Mouse (Mus musculus) midbrain, embryonic 11.5 days (tissue): ENCODE data around the gene Adarb2. TPM values are rescaled to one million over a fixed set of nuclear protein-coding genes. Genes with fewer than 3 reads are reported as not detected.
A peak's percentile ranks its signal among the peaks of the same experiment; 100 is the strongest.

Experiments
- ATAC-seq: fragments of 200-750 bp; cut with Nextera tagmentation; 2 replicates; pipeline ENCODE4 v1.8.0; 2017; ENCODE audit warnings: moderate TSS enrichment, moderate library complexity; ENCODE audit not compliant: low FRiP score
- DNase-seq: peaks from one replicate; pipeline ENCODE4 v3.0.0; 2015; ENCODE audit warnings: low spot score; ENCODE audit errors: missing footprints
- H3K27ac ChIP-seq: fragments of 300-500 bp; sonication (generic); 2 replicates; pipeline ENCODE4 v1.5.1; 2014; ENCODE audit warnings: low read depth, low read length
- H3K27me3 ChIP-seq: fragments of 300-500 bp; sonication (generic); 2 replicates; pipeline ENCODE4 v1.6.1; 2014; ENCODE audit warnings: mild to moderate bottlenecking, low read length, moderate library complexity, mixed read lengths; ENCODE audit not compliant: control insufficient read depth, insufficient read depth
- H3K36me3 ChIP-seq: fragments of 300-500 bp; sonication (generic); 2 replicates; pipeline ENCODE4 v1.6.1; 2014; ENCODE audit warnings: mild to moderate bottlenecking, low read length, moderate library complexity, mixed read lengths; ENCODE audit not compliant: control insufficient read depth, insufficient read depth
- H3K4me1 ChIP-seq: fragments of 300-500 bp; sonication (generic); 2 replicates; pipeline ENCODE4 v1.6.1; 2014; ENCODE audit warnings: low read length; ENCODE audit not compliant: control insufficient read depth, insufficient read depth
- H3K4me2 ChIP-seq: fragments of 300-500 bp; sonication (generic); 2 replicates; pipeline ENCODE4 v1.6.1; 2014; ENCODE audit warnings: mild to moderate bottlenecking, moderate library complexity
- H3K4me3 ChIP-seq: fragments of 300-500 bp; sonication (generic); 2 replicates; pipeline ENCODE4 v1.5.1; 2014; ENCODE audit warnings: low read depth, low read length
- H3K9ac ChIP-seq: fragments of 300-500 bp; sonication (generic); 2 replicates; pipeline ENCODE4 v1.6.1; 2014; ENCODE audit warnings: low read length
- H3K9me3 ChIP-seq: fragments of 300-500 bp; sonication (generic); 2 replicates; pipeline ENCODE4 v1.6.1; 2016; ENCODE audit warnings: low read length; ENCODE audit not compliant: control insufficient read depth
- WGBS: fragments of 180-500 bp; shearing (Covaris S2); extraction: QIAGEN DNeasy Blood & Tissue Kit; methylation state at CpG from one replicate; pipeline ENCODE4 v1.1.7; 2014; 5-methylcytosine and 5-hydroxymethylcytosine counted together
- polyA plus RNA-seq: library from polyadenylated mRNA; unstranded; fragments of >200 nt; fragmentation: Nextera tagmentation; extraction: Ambion mirVana; gene quantifications from 2 replicates; pipeline ENCODE4 v1.2.1, GENCODE M21; 2014

Adarb2 gene
- polyA plus RNA-seq, 1 experiment from 2014 or later, result 5.9 TPM

- no peak for ATAC-seq
These were observed 510.7 kb downstream of the Adarb2 start for GRCm38 (mm10) chr13:8713377-8713776.

GRCm38 (mm10) chr13:8729972-8730645 lies 527.4 kb downstream of the Adarb2 start:
- no peaks in the 10 kb centered on the region for H3K27me3 ChIP-seq
- H3K4me2 ChIP-seq, result no peak overlapping the region
- no peak for ATAC-seq
- no peaks in the 10 kb centered on the region for H3K36me3 ChIP-seq
- 89% methylated on average over 10 of the region's 10 CpGs for WGBS
- no peak overlapping the region for H3K27ac ChIP-seq
- H3K4me1 ChIP-seq, result no peaks in the 10 kb centered on the region
- H3K4me3 ChIP-seq, result no peak overlapping the region
- H3K9ac ChIP-seq, result no peak overlapping the region
- no peaks in the 10 kb centered on the region for H3K9me3 ChIP-seq
- DNase-seq, result no peak

More at GRCm38 (mm10) chr13:8713377-8713776, 510.7 kb downstream of the Adarb2 start:
- no peak for DNase-seq
- no peak overlapping the region for H3K4me3 ChIP-seq
- no peaks in the 10 kb centered on the region for H3K36me3 ChIP-seq
- no peak overlapping the region for H3K4me2 ChIP-seq
- no peak overlapping the region for H3K9ac ChIP-seq
- H3K27ac ChIP-seq, result no peak overlapping the region
- H3K27me3 ChIP-seq, result no peaks in the 10 kb centered on the region
- no peaks in the 10 kb centered on the region for H3K9me3 ChIP-seq
- H3K4me1 ChIP-seq, result no peaks in the 10 kb centered on the region
- WGBS, result 90% methylated on average over 6 of the region's 6 CpGs

GRCm38 (mm10) chr13:8737139-8737865 lies 534.6 kb downstream of the Adarb2 start:
- Histone ChIP-seq H3K9me3 (no peaks in the 10 kb centered on the region), H3K27me3 (no peaks in the 10 kb centered on the region), H3K36me3 (no peaks in the 10 kb centered on the region), H3K27ac (no peak overlapping the region), H3K4me1 (no peaks in the 10 kb centered on the region), H3K4me3 (no peak overlapping the region), H3K4me2 (no peak overlapping the region), H3K9ac (no peak overlapping the region)
- DNase-seq (no peak), ATAC-seq (no peak)
- 70% methylated on average over 5 of the region's 5 CpGs for WGBS

GRCm38 (mm10) chr13:8742792-8743191 lies 540.1 kb downstream of the Adarb2 start:
- no peaks in the 10 kb centered on the region for H3K9me3 ChIP-seq
- H3K4me3 ChIP-seq, result no peak overlapping the region
- no peak overlapping the region for H3K9ac ChIP-seq
- ATAC-seq (no peak), DNase-seq (no peak)
- H3K36me3 ChIP-seq, result no peaks in the 10 kb centered on the region
- H3K27ac ChIP-seq, result no peak overlapping the region
- H3K27me3 ChIP-seq, result no peaks in the 10 kb centered on the region
- H3K4me1 ChIP-seq, result no peaks in the 10 kb centered on the region
- WGBS, result 95% methylated on average over 5 of the region's 5 CpGs
- no peak overlapping the region for H3K4me2 ChIP-seq

- H3K4me3 ChIP-seq, result no peak overlapping the region
- WGBS, result 71% methylated on average over 3 of the region's 3 CpGs
- no peak overlapping the region for H3K27ac ChIP-seq
- no peaks in the 10 kb centered on the region for H3K36me3 ChIP-seq
- no peaks in the 10 kb centered on the region for H3K27me3 ChIP-seq
- H3K4me1 ChIP-seq, result no peaks in the 10 kb centered on the region
- ATAC-seq (no peak), DNase-seq (no peak)
- no peak overlapping the region for H3K9ac ChIP-seq
- no peak overlapping the region for H3K4me2 ChIP-seq
- H3K9me3 ChIP-seq, result no peaks in the 10 kb centered on the region
These were observed 541.9 kb downstream of the Adarb2 start for GRCm38 (mm10) chr13:8744565-8744964.

DNA sequence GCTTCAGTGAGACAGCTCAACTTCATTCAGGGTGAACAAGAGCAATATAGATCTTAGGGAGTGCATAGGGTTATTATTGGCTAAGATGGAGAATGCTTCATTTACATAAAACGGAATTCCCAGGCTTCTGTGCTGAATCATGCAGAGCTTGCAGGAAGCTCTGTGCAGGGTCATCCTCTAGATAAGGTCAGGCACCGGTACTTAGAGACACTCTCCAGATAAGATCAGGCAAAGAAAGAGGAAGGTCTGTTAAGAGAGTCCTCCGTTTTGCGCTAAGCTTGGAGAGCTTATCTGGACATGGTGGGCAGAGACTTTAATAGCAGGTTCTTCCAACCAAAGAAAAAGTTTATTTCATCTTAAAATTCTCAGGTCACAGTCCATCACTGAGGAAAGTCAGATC lies 542.9 kb downstream of the Adarb2 start:
- H3K27ac ChIP-seq, result no peak overlapping the region
- H3K9ac ChIP-seq, result no peak overlapping the region
- H3K4me1 ChIP-seq, result no peaks in the 10 kb centered on the region
- H3K36me3 ChIP-seq, result no peaks in the 10 kb centered on the region
- WGBS, result 83% methylated on average over 4 of the region's 4 CpGs
- no peaks in the 10 kb centered on the region for H3K27me3 ChIP-seq
- H3K4me2 ChIP-seq, result no peak overlapping the region
- H3K4me3 ChIP-seq, result no peak overlapping the region
- DNase-seq, result no peak
- no peak for ATAC-seq
- H3K9me3 ChIP-seq, result no peaks in the 10 kb centered on the region

DNA sequence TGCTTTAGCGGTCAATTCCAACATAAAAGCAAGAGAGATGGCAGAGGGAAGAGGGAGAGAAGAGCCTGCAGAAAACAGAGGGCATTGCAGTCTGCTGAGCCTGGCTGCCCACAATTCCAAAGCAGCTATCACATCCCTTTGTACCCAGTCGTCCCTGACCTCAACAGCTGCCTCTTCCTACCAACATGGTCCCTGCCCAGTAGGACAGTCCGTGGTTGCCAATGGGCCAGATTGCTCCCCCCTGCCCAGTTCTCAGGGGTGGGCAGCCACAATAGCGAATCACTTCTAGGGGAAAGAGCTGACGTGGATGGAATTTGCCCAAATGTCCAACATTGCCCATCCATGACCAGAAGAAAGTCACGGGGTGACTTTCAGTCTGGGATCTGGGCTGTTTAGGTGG lies 546.8 kb downstream of the Adarb2 start:
- DNase-seq (no peak), ATAC-seq (no peak)
- H3K27ac ChIP-seq, result no peak overlapping the region
- H3K9ac ChIP-seq, result no peak overlapping the region
- H3K9me3 ChIP-seq, result no peaks in the 10 kb centered on the region
- WGBS, result 91% methylated on average over 6 of the region's 6 CpGs
- H3K4me2 ChIP-seq, result no peak overlapping the region
- H3K36me3 ChIP-seq, result no peaks in the 10 kb centered on the region
- H3K4me3 ChIP-seq, result no peak overlapping the region
- no peaks in the 10 kb centered on the region for H3K4me1 ChIP-seq
- H3K27me3 ChIP-seq, result no peaks in the 10 kb centered on the region

DNA sequence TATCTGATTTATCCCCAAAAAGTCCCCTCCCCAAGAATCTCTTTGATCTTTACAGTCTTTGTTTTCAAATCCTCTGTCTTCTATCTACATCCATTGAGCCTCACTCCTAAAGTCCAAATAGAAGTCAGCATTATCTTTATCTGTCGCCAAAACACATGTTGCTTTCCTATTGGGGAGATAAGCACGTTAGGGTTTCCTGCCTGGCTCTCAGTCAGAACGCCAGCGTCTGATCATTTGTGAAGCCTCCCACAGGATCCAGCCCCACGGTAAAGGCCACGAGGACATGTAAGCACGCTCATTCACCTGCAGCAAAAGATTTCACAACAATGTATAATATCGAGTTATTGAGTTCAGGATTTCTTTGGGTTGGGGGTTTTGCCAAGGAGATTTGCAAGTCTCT lies 558.3 kb downstream of the Adarb2 start:
- no peak overlapping the region for H3K4me3 ChIP-seq
- no peaks in the 10 kb centered on the region for H3K27me3 ChIP-seq
- no peaks in the 10 kb centered on the region for H3K36me3 ChIP-seq
- no peak overlapping the region for H3K27ac ChIP-seq
- no peaks in the 10 kb centered on the region for H3K9me3 ChIP-seq
- no peaks in the 10 kb centered on the region for H3K4me1 ChIP-seq
- DNase-seq (no peak), ATAC-seq (no peak)
- no peak overlapping the region for H3K9ac ChIP-seq
- WGBS, result 68% methylated on average over 8 of the region's 8 CpGs
- no peak overlapping the region for H3K4me2 ChIP-seq

DNA sequence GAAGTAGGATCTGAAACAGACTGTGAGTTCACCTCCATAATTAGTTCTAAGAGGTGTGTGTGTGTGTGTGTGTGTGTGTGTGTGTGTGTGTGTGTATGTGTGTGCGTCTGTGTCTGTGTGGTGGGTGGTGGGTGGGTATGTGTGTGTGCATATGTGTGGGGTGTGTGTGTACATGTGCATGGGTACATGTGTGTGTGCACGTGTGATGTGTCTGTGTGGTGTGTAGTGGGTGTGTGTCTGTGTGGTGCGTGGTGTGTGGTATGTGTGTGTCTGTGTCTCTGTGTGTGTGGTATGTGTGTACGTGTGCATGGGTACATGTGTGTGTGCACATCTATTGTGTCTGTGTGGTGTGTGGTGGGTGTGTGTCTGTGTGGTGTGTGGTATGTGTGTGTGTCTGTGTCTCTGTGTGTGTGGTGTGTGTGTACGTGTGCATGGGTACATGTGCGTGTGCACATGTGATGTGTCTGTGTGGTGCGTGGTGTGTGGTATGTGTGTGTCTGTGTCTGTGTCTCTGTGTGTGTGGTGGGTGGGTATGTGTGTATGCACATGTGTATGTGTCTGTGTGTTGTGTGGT lies 567.1 kb downstream of the Adarb2 start:
- Histone ChIP-seq H3K9ac (no peak overlapping the region), H3K4me1 (peaks cover 3% of the 10 kb centered on the region), H3K9me3 (no peaks in the 10 kb centered on the region; the same call in 1 of the 2 replicates), H3K36me3 (no peaks in the 10 kb centered on the region), H3K27me3 (no peaks in the 10 kb centered on the region), H3K4me3 (no peak overlapping the region), H3K27ac (no peak overlapping the region), H3K4me2 (no peak overlapping the region)
- ATAC-seq (peak; percentile 27; the same call in 1 of the 2 replicates), DNase-seq (peak; percentile 4)
- WGBS, result 96% methylated on average over 7 of the region's 7 CpGs
